Mouse (Mus musculus): ENCODE results near the gene Dirc2. TPM values are rescaled to one million over a fixed set of nuclear protein-coding genes. Genes with fewer than 3 reads are reported as not detected.

The Dirc2 gene
- total and polyA plus RNA-seq, 3 experiments: 43.2 to 61.9 (median 49.9) TPM

- Histone ChIP-seq H3K36me3 (ENCODE audit: control insufficient read depth, insufficient read depth, low read length) (peaks cover 4% of the 10 kb centered on the region), H3K27ac (no peak overlapping the region), H3K4me1 (ENCODE audit: control insufficient read depth, insufficient read depth, low read length) (no peaks in the 10 kb centered on the region; the same call in 1 of the 2 replicates), H3K9ac (ENCODE audit: low read depth, low read length) (no peak overlapping the region), H3K27me3 (ENCODE audit: control insufficient read depth, insufficient read depth, low read length) (no peaks in the 10 kb centered on the region), H3K4me3 (no peak overlapping the region), H3K79me2 (replicated peaks; ENCODE audit: control insufficient read depth, insufficient read depth, low read length) (peaks cover 5% of the 10 kb centered on the region)
- 60% methylated on average over 6 of the region's 6 CpGs for WGBS
- no peak for DNase-seq
- TF ChIP-seq CTCF (IDR thresholded peaks at IDR 0.05) (no peak), EP300 (IDR thresholded peaks at IDR 0.05; ENCODE audit: insufficient read depth, low read depth, low read length) (no peak), POLR2A (IDR thresholded peaks at IDR 0.05; ENCODE audit: insufficient read depth, low read depth, low read length) (no peak)
- intact Hi-C loops (cut with DNase I): no loop called here
Observed at GRCm38 (mm10) chr16:35755502-35756334, 13.4 kb downstream of the Dirc2 start.

- TF ChIP-seq POLR2A (IDR thresholded peaks at IDR 0.05; ENCODE audit: insufficient read depth, low read depth, low read length) (no peak), CTCF (IDR thresholded peaks at IDR 0.05) (no peak), EP300 (IDR thresholded peaks at IDR 0.05; ENCODE audit: insufficient read depth, low read depth, low read length) (no peak)
- no peaks in the 10 kb centered on the region; the same call in 1 of the 2 replicates for H3K4me1 ChIP-seq (ENCODE audit: control insufficient read depth, insufficient read depth, low read length)
- H3K9ac ChIP-seq (ENCODE audit: low read depth, low read length): no peak overlapping the region
- intact Hi-C loops (cut with DNase I): no loop called here
- H3K4me3 ChIP-seq: no peak overlapping the region
- H3K36me3 ChIP-seq (ENCODE audit: control insufficient read depth, insufficient read depth, low read length): peaks cover 4% of the 10 kb centered on the region
- H3K79me2 ChIP-seq (replicated peaks; ENCODE audit: control insufficient read depth, insufficient read depth, low read length): peaks cover 3% of the 10 kb centered on the region
- H3K27ac ChIP-seq: no peak overlapping the region
- WGBS: 89% methylated on average over 5 of the region's 5 CpGs
- no peaks in the 10 kb centered on the region for H3K27me3 ChIP-seq (ENCODE audit: control insufficient read depth, insufficient read depth, low read length)
- DNase-seq: no peak
Observed at GRCm38 (mm10) chr16:35753926-35754325, 15.2 kb downstream of the Dirc2 start.

GRCm38 (mm10) chr16:35751841-35752240 is 17.3 kb downstream of the Dirc2 start:
- Histone ChIP-seq H3K9ac (ENCODE audit: low read depth, low read length) (no peak overlapping the region), H3K4me1 (ENCODE audit: control insufficient read depth, insufficient read depth, low read length) (peaks cover 2% of the 10 kb centered on the region), H3K27me3 (ENCODE audit: control insufficient read depth, insufficient read depth, low read length) (no peaks in the 10 kb centered on the region), H3K4me3 (no peak overlapping the region), H3K36me3 (ENCODE audit: control insufficient read depth, insufficient read depth, low read length) (peaks cover 12% of the 10 kb centered on the region), H3K79me2 (replicated peaks; ENCODE audit: control insufficient read depth, insufficient read depth, low read length) (peaks cover 3% of the 10 kb centered on the region), H3K27ac (no peak overlapping the region)
- intact Hi-C loops (cut with DNase I): no loop called here
- no peak for TF ChIP-seq EP300 (IDR thresholded peaks at IDR 0.05; ENCODE audit: insufficient read depth, low read depth, low read length)
- TF ChIP-seq POLR2A (IDR thresholded peaks at IDR 0.05; ENCODE audit: insufficient read depth, low read depth, low read length): no peak
- TF ChIP-seq CTCF (IDR thresholded peaks at IDR 0.05): no peak
- 84% methylated on average over 4 of the region's 4 CpGs for WGBS
- no peak for DNase-seq

- Histone ChIP-seq H3K36me3 (ENCODE audit: control insufficient read depth, insufficient read depth, low read length) (peaks cover 8% of the 10 kb centered on the region), H3K27ac (no peak overlapping the region), H3K27me3 (ENCODE audit: control insufficient read depth, insufficient read depth, low read length) (no peaks in the 10 kb centered on the region), H3K4me1 (ENCODE audit: control insufficient read depth, insufficient read depth, low read length) (peaks cover 2% of the 10 kb centered on the region; the same call in 1 of the 2 replicates), H3K4me3 (no peak overlapping the region), H3K9ac (ENCODE audit: low read depth, low read length) (no peak overlapping the region), H3K79me2 (replicated peaks; ENCODE audit: control insufficient read depth, insufficient read depth, low read length) (peaks cover 2% of the 10 kb centered on the region; the same call in 1 of the 2 replicates)
- TF ChIP-seq POLR2A (IDR thresholded peaks at IDR 0.05; ENCODE audit: insufficient read depth, low read depth, low read length) (no peak), CTCF (IDR thresholded peaks at IDR 0.05) (no peak), EP300 (IDR thresholded peaks at IDR 0.05; ENCODE audit: insufficient read depth, low read depth, low read length) (no peak)
- WGBS: 85% methylated on average over 7 of the region's 7 CpGs
- no peak for DNase-seq
- intact Hi-C loops (cut with DNase I): no loop called here
Observed at GRCm38 (mm10) chr16:35749385-35749784, 19.8 kb downstream of the Dirc2 start.

GRCm38 (mm10) chr16:35748237-35748603 is 20.9 kb downstream of the Dirc2 start:
- intact Hi-C loops (cut with DNase I): no loop called here
- no peaks in the 10 kb centered on the region for H3K27me3 ChIP-seq (ENCODE audit: control insufficient read depth, insufficient read depth, low read length)
- H3K36me3 ChIP-seq (ENCODE audit: control insufficient read depth, insufficient read depth, low read length): peaks cover 8% of the 10 kb centered on the region
- TF ChIP-seq CTCF (IDR thresholded peaks at IDR 0.05): no peak
- DNase-seq: no peak
- H3K4me1 ChIP-seq (ENCODE audit: control insufficient read depth, insufficient read depth, low read length): peaks cover 2% of the 10 kb centered on the region; the same call in 1 of the 2 replicates
- H3K79me2 ChIP-seq (replicated peaks; ENCODE audit: control insufficient read depth, insufficient read depth, low read length): peaks cover 2% of the 10 kb centered on the region
- H3K27ac ChIP-seq: no peak overlapping the region; the same call in 1 of the 2 replicates
- H3K9ac ChIP-seq (ENCODE audit: low read depth, low read length): no peak overlapping the region
- 90% methylated on average over 7 of the region's 7 CpGs for WGBS
- H3K4me3 ChIP-seq: no peak overlapping the region
